Mouse (Mus musculus) A20 (cell line): ENCODE measurements around the gene 1500009C09Rik.

Experiments used
- DNase-seq: peaks from one replicate; pipeline ENCODE4 v3.0.0-alpha.2; 2011; ENCODE audit warnings: low read depth, low spot score

Gene 1500009C09Rik

GRCm38 (mm10) chr15:82247131-82247776 lies 4.9 kb upstream of the 1500009C09Rik start:
- DNase-seq, result no peak

GRCm38 (mm10) chr15:82251579-82251978 lies 618 bp upstream of the 1500009C09Rik start:
- DNase-seq, result peak; percentile 31

GRCm38 (mm10) chr15:82255248-82255647 lies 3.1 kb downstream of the 1500009C09Rik start:
- DNase-seq, result no peak

- DNase-seq, result no peak
Observed at GRCm38 (mm10) chr15:82255944-82256383, 3.8 kb downstream of the 1500009C09Rik start.

GRCm38 (mm10) chr15:82259510-82259909 lies 7.3 kb downstream of the 1500009C09Rik start:
- peak; percentile 83 for DNase-seq

GRCm38 (mm10) chr15:82266356-82266755 lies 14.2 kb downstream of the 1500009C09Rik start:
- DNase-seq, result peak; percentile 52

GRCm38 (mm10) chr15:82268185-82268584 lies 16.0 kb downstream of the 1500009C09Rik start:
- DNase-seq, result no peak

- DNase-seq, result no peak
Observed at GRCm38 (mm10) chr15:82268783-82269182, 16.6 kb downstream of the 1500009C09Rik start.

- DNase-seq, result peak; percentile 60
Observed at GRCm38 (mm10) chr15:82271201-82271600, 19.0 kb downstream of the 1500009C09Rik start.

GRCm38 (mm10) chr15:82272295-82272694 lies 20.1 kb downstream of the 1500009C09Rik start:
- no peak for DNase-seq

GRCm38 (mm10) chr15:82274593-82274926 lies 22.4 kb downstream of the 1500009C09Rik start, which contains the start of gene Sept3:
Gene Sept3, plus strand, starts transcription at chr15:82274893.
- no peak for DNase-seq

- no peak for DNase-seq
Observed at GRCm38 (mm10) chr15:82274927-82275901, 23.0 kb downstream of the 1500009C09Rik start.

- no peak for DNase-seq
Observed at GRCm38 (mm10) chr15:82277591-82277990, 25.4 kb downstream of the 1500009C09Rik start.

GRCm38 (mm10) chr15:82280638-82281037 lies 28.4 kb downstream of the 1500009C09Rik start:
- no peak for DNase-seq

- DNase-seq, result no peak
Observed at GRCm38 (mm10) chr15:82286157-82286556, 34.0 kb downstream of the 1500009C09Rik start.

- no peak for DNase-seq
Observed at GRCm38 (mm10) chr15:82290252-82290651, 38.1 kb downstream of the 1500009C09Rik start.

GRCm38 (mm10) chr15:82292851-82293250 lies 40.7 kb downstream of the 1500009C09Rik start:
- DNase-seq, result no peak

- no peak for DNase-seq
Observed at GRCm38 (mm10) chr15:82293271-82293711, 41.1 kb downstream of the 1500009C09Rik start.

- DNase-seq, result peak; percentile 30
Observed at GRCm38 (mm10) chr15:82294059-82294458, 41.9 kb downstream of the 1500009C09Rik start.

GRCm38 (mm10) chr15:82298764-82299561 lies 46.8 kb downstream of the 1500009C09Rik start, which contains the start of gene Wbp2nl:
Gene Wbp2nl, plus strand, starts transcription at chr15:82298954.
- no peak for DNase-seq

- no peak for DNase-seq
Observed at GRCm38 (mm10) chr15:82307107-82307506, 54.9 kb downstream of the 1500009C09Rik start.
